Mouse (Mus musculus) spleen, adult 18-20 months (tissue): Measurements from ENCODE around the gene Tet1.
A peak's percentile ranks its signal among the peaks of the same experiment; 100 is the strongest.
"Not testable (repeated sequence)": the region's sequence is repeated elsewhere in the genome, so short reads cannot be mapped to it uniquely, and the experiment has no call there.

ENCODE experiments used
- DNase-seq, 2 experiments: peaks; one replicate each; pipeline ENCODE4 v3.0.0; 2022; ENCODE audit warnings: mixed read lengths in 2 of 2

Tet1 gene

DNA sequence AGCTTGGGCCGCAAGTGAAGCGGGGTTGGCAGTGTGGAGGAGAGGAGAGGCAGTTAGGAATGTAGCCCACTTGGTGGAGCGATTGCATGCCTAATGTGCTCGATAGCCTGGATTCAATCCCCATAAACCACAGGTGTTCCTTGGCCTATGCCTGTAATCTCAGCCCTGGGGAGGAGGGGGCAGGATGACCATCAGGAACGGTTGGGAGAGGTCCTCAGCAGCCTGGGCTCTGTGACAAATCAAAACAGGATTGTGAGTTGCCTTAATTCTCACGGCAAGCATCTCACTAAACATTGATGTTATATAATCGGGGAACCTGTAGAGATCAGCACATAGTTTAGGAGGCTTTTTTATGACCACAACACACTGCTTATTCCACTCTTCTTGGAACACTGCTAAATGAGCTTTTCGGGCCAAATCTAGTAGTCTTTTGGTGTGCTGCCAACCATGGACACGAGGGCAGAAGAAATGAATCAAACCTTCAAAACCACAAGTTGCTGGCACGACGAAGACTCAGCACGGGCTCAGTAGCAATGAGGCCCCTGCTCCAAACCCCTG, 61.6 kb downstream of the Tet1 start:
- no peak for DNase-seq

GRCm38 (mm10) chr10:62843787-62844491, 64.9 kb downstream of the Tet1 start:
- DNase-seq: no peak

DNA sequence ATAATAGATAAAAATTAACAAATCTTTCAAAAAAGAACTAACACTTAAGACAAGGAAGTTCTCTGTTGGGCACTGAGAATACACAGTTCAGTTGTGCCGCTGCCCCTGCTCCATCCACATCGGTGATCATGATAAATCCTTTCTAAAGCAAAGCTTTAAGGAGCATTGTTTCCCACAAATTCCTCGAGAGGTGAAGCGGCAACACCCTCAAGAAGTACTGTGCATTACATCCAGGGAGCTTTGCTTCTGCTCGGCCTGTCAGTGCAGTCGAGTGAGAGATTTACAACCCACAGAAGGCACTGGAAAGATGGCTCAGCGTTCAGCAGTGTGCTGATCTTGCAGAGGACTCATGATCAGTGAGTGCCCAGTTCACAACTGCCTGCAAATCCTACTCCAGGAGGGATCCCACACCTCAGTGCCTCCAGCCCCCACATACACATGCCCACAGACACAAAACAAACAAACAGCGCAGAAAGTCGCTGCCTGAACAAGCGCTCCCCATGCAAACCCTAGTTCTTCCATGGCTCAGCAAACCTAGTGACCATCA, 66.8 kb downstream of the Tet1 start:
- DNase-seq: no peak

- no peak for DNase-seq
Measured at GRCm38 (mm10) chr10:62840687-62841086, 68.1 kb downstream of the Tet1 start.

DNA sequence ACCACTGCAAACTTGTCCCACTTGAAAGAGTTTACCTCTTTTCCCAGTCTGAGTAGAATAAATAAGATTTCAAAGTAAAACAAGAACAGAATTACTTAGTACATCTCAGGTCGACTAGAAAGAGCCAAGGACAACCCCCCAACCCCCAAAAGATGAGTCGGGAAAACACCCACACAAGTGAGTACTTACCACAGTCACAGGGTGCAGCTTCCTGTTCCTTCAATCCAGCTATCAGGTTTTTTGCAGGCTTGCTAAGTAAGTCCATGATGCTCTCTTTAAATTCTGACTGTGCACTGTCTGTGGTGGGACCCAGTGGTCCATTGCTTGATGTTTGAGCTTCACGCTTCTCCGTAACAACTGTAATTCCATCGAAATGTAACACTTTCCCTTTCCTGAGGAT, 70.8 kb downstream of the Tet1 start:
- no peak for DNase-seq

GRCm38 (mm10) chr10:62832783-62833182, 76.0 kb downstream of the Tet1 start:
- DNase-seq: no peak

DNA sequence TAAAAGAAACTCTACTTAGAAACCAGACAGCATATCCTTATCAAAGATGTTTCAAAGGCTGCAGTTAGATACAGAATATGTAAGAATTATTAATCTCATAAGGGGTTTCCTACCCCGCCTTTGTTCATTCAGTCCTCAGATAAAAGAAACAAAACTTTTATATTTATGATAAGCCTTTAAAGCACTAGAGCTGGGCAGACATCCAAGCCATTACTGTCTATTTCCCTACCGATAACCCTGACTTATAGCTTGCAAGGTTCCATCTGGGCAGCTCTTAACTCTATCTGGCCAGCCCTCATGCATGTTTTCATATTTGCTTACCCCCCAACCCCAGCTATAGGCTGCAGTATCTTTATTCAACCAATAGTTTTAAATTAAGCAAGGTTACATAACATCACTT, 77.2 kb downstream of the Tet1 start:
- DNase-seq: no peak

GRCm38 (mm10) chr10:62824474-62824873, 84.3 kb downstream of the Tet1 start:
- no peak for DNase-seq

- no peak for DNase-seq
Measured at GRCm38 (mm10) chr10:62823431-62823830, 85.4 kb downstream of the Tet1 start.

- DNase-seq: no peak
Measured at GRCm38 (mm10) chr10:62810010-62810409, 98.8 kb downstream of the Tet1 start.

DNA sequence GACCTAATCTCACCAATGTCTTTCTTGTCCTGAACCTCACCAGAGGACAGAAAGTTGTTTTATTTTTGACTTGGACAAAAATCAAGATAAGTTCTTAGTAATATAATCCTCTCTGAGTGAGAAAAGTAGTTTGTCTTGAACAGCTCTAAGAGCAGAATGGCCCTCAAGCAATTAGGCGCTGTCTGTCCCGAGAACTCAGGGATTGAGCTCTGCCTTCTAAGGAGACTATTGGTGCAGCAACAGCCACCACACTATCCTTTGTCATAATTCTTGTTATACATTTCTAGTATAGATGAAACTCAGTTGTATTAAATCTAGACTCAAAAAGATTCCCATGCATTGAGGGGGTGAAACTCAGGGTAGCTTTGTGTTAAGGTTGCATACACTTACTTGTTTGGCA, 100.0 kb downstream of the Tet1 start:
- no peak for DNase-seq

GRCm38 (mm10) chr10:62808316-62808715, 100.5 kb downstream of the Tet1 start:
- no peak for DNase-seq

DNA sequence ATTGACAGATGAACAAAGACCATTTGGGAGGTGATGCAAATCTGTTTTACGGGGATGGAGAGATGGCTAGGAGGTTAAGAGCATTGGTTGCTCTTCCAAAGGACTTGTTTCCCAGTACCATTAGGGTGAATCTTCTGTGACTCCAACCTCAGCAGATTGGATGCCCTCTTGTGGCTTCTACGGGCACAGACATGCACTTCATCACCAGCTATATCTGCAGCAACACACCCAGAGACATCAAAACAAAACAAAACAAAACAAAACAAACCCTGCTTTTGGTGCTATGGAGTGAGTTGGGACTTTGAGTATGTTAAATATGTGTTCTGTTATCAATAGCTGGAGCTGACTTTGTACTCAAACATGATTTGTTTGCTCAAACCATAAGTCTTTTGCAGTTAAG, 104.7 kb downstream of the Tet1 start:
- no peak for DNase-seq

DNA sequence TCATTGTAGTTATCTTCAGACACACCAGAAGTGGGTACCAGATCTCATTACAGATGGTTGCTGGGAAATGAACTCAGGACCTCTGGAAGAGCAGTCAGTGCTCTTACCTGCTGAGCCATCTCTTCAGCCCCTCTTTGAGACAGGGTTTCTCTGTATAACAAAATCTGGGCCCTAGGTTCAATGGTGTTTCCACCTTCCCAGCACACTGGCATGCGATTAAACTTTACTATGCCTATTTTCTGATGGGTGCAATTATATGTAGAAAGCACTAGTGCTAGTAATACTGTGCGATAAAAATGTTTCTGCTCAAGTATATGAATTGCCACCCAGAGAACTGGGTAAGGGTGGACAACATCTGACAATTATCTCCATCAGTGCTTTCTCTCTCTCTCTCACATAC, 105.5 kb downstream of the Tet1 start:
- no peak for DNase-seq

GRCm38 (mm10) chr10:62794221-62794620, 114.6 kb downstream of the Tet1 start:
- no peak for DNase-seq

DNA sequence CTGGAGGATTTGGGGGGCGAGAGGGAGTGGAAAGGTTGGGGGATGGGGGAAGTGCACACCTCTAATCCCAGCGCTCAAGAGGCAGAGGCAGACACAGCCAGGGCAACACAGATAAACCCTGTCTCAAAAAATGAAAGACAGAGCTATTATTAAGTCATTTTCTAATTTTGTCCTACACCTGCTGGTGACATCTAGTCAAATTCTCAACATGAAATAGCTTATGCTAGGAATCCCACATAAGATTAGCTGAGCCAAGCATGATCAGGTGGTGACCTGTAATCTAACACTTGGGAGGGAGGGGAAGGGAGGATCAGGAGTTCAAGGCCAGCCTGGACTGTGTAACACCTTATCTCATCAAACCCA, 115.7 kb downstream of the Tet1 start:
- DNase-seq: no peak

DNA sequence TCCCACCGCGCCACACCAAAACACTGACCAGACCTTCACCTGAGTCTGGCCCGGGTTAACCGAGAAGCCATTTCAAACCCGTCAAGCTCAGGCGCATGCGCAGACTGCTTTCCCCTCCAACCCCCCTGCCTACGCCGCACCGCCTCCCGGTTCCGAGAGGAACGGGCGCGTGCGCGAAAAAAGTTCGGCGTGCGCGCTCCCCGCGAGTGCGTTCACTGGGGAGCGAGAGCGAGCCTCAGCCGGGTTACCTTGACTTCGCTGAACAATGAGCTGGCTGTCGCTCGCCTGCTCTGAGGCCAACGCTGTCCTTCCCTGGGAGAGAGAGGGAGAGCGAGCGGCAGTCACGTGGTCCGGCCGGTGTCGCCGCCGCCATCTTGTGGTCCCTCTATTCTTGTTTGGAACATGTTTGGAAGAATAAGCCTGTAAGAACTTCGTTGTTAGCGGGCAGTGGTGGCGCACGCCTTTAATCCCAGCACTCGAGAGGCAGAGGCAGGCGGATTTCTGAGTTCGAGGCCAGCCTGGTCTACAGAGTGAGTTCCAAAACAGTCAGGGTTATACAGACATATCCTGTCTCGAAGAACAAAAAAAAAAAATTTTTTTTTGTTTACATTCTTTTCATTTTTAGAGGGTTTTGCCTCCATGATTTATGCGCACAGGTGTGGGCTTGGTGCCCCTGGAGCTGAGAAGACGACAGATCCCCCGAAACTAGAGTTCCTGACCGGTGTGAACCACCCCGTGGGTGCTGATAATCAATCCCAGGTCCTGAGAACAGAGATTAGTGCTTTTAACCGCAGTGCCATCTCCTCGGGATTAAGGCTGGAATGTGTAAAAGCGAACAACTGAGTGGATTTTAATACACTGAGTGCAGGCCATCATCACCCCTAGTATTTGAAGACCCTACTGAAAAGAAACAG, 116.4 kb downstream of the Tet1 start, which contains the start of gene Ccar1:
Ccar1 (minus strand) TSS at position 110 of the 914 bp plus-strand sequence.
- DNase-seq: peak; percentile 97 to 99

- DNase-seq: no peak
Measured at GRCm38 (mm10) chr10:62791251-62792176, 117.3 kb downstream of the Tet1 start.

DNA sequence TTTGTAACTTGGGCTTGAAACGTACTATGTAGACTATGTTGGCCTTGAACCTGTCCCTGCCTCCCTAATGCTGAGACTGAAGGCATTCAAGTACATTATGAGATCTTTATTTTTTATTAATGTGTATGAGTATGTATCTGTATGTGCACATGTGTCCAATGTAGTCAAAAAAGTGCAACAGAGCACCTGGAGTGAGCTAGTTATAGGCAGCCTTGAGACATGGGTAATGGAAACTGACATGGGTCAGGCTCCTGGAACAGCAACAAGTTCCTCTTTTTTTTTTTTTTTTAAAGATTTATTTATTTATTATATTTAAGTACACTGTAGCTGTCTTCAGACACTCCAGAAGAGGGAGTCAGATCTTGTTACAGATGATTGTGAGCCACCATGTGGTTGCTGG, 127.0 kb downstream of the Tet1 start:
- not testable (repeated sequence) for DNase-seq
